Mouse (Mus musculus): ENCODE data around the gene Foxp1.
A peak's percentile ranks its signal among the peaks of the same experiment; 100 is the strongest.

Gene Foxp1

GRCm38 (mm10) chr6:99522359-99523108, at the start of gene Foxp1:
Foxp1 (minus strand) TSS chr6:99522721.
- peak; percentile 82 for DNase-seq (ENCODE audit: low read depth, low spot score)

DNA sequence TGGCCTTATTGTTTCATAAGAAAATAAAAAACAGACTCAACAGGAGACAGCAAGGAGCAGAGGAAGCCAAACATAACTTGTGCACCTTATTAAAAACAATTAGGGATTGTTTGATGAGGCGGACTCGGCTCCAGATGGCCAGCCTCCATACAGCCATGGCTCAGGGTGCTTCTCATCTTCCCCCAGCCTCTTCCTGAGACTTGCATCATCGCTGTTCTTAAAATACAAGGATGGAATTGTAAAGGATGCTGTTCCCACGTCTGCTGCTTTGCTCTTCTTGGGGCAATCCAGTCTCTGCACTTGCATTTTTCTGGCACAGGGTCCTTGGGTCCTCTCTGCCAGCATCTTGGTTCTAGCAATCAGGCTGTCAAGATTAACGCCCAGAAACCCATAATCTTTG, 49.5 kb upstream of the Foxp1 start:
- DNase-seq (ENCODE audit: low read depth, low spot score), result no peak

DNA sequence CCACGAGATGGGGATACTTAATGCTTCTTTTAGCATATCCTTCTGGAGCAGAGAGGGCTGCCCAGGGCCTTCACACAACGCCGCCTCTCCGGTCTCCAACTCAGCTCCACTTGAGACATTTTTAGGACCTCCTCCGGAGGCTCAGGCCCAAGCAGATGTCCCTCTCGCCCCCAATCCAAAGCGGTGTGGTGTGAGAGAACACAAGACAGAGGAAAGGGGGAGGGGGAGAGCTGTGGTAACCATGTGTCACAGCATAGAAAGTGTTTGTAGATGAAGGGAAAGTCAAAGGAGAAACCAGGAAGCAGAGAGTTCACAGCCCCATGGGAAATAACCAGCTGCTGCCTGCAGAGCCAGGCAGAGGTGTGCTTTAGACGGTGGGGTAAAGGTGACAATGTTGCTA, 44.4 kb upstream of the Foxp1 start:
- DNase-seq (ENCODE audit: low read depth, low spot score), result no peak

GRCm38 (mm10) chr6:99564766-99565165, 42.2 kb upstream of the Foxp1 start:
- DNase-seq (ENCODE audit: low read depth, low spot score), result no peak

GRCm38 (mm10) chr6:99556950-99557349, 34.4 kb upstream of the Foxp1 start:
- no peak for DNase-seq (ENCODE audit: low read depth, low spot score)

DNA sequence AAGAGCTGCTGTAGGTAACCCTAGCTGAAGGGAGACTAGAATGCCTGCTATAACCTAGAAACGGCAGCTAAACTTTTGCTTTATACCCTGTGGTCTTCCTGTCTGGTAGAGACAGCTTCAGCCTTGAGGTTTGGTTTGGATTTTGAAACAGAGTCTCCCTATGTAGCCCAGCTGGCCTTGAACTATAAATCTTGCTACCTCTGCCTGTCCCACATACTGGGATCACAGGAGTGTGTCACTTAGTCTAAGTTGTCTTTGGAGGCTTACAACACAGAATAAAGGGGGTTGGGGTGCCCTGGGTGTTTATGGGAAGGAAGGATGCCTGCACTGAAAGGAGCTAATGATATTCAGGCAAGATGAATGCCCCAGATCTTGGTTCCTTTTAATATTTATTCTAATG, 30.3 kb upstream of the Foxp1 start:
- DNase-seq (ENCODE audit: low read depth, low spot score), result no peak

GRCm38 (mm10) chr6:99546416-99546815, 23.9 kb upstream of the Foxp1 start:
- no peak for DNase-seq (ENCODE audit: low read depth, low spot score)

- DNase-seq (ENCODE audit: low read depth, low spot score), result no peak
Observed at GRCm38 (mm10) chr6:99545437-99545836, 22.9 kb upstream of the Foxp1 start.

DNA sequence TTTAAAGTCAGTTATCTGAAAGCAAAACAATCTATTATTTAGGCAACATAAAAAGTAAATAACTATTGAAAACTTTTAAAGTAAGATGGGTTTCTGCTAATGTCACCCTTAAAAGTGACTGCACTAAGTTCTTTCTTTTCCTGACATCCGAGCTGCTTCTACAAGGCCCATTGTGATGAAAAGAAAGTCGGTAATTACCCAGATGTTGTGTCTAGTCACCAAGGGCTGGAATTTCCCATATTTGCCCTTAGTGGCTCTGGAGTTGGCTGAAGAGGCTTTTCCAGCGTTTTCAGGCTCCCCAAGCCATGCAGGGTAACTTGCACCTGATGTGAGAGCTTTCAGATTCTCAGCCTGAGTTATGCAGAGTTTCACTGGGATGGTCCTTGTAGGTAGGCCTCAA, 18.6 kb upstream of the Foxp1 start:
- DNase-seq (ENCODE audit: low read depth, low spot score), result no peak

GRCm38 (mm10) chr6:99540653-99541052, 18.1 kb upstream of the Foxp1 start:
- DNase-seq (ENCODE audit: low read depth, low spot score), result no peak

DNA sequence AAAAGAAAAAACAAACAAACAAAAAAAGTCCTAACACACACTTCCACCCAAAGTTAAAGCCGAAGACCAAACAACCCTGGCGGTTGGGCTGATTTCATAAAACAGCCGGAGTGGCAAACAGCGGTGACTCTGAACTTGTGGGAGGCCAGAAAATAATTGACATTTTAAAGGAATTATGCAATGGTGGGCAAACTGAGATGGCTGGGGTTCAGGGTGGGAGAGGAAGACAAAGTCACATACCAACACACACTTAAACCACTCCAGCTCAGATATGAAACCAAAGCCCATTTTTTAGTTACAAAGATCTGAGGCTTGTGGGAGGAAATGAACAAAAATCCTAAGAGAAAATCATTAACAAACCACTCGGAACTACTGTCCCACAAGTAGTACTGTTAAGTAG, 17.6 kb upstream of the Foxp1 start:
- DNase-seq (ENCODE audit: low read depth, low spot score), result no peak

DNA sequence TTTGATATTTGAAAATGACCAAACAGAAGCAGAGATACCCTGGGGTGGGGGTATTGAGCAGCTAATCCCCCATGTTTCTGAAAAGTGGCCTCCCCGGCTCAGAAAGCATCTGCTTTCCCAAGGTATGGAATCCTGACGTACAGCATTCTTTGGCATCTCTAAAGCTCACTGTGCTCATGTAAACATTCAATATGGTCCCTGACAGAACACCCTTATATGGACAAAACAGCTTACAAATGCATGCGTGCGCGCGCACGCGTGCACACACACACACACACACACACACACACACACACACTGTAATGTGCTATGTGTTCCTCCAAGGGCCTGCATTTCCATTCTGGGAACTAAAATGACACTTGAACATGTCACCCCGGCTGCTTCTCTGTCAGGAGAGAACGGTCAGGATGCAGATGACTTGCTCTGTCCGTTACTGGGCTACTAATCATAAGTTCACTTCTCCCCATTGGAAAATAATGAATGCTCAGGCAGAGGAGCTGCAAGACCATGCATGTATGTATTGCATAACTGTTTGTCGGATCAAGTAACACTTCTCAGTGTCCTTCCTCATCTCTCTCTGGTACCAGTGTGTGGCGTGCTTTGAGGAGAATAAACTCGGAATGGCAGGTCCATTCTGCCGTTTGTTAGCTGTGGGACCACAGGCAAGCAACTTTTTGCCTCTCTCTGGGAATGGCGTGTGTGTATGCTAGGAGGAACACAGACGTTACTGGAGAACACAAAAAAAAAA, 15.8 kb upstream of the Foxp1 start:
- no peak for DNase-seq (ENCODE audit: low read depth, low spot score)

GRCm38 (mm10) chr6:99534211-99534745, 11.8 kb upstream of the Foxp1 start:
- DNase-seq (ENCODE audit: low read depth, low spot score), result no peak

- DNase-seq (ENCODE audit: low read depth, low spot score), result no peak
Observed at GRCm38 (mm10) chr6:99532458-99532857, 9.9 kb upstream of the Foxp1 start.

GRCm38 (mm10) chr6:99528972-99529371, 6.5 kb upstream of the Foxp1 start:
- no peak for DNase-seq (ENCODE audit: low read depth, low spot score)

GRCm38 (mm10) chr6:99527457-99528105, 5.1 kb upstream of the Foxp1 start:
- no peak for DNase-seq (ENCODE audit: low read depth, low spot score)

DNA sequence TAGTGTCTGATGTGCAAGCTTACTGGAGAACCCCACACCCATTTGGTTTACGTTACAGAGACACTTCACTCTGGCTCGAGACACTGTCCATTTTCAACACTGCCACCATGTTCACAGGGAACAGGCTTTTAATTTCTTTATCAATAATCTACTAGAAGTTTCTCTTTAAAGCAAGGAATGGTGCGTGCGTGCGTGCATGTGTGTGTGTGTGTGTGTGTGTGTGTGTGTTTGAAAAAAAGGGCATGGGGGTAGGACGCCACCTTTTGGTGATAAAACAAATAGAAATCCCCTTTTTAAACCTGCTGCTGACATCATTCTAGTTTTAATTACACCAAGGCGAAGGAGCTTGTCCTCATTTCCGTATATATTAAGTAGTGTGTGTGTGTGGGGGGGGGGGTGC, 2.8 kb upstream of the Foxp1 start:
- DNase-seq (ENCODE audit: low read depth, low spot score), result no peak

- DNase-seq (ENCODE audit: low read depth, low spot score), result no peak
Observed at GRCm38 (mm10) chr6:99523679-99524370, 1.3 kb upstream of the Foxp1 start.

DNA sequence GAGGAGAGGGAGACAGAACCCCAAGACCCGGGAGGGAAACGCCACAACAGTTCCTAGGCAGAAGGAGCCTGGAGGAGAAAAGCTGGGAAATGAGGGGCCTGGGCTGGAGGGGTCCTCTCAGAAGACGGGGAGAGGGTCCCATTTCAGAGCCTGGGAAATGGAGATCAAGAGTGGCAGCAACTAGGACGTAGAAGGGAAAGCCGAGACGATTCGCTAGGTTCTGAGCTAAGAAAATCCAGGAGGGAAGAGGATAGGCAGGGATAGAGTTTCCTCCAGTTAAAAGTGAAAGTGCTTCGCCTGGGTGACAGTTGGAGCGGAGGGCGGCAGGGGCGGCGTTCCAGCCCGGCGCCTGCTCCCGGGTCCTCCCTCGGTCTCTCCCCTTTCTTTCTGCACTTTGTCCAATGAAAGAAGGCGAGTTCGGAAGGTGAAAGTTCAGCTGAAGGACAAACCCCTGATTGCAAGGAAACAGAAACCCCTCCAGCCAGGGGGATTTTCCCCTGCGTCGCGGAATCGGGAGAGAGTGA, 650 bp upstream of the Foxp1 start:
- DNase-seq (ENCODE audit: low read depth, low spot score), result peak; percentile 79

- DNase-seq (ENCODE audit: low read depth, low spot score), result peak; percentile 30
Observed at GRCm38 (mm10) chr6:99521641-99522358, 721 bp downstream of the Foxp1 start.

Data from embryo, embryonic 11.5 days (tissue).